Mouse (Mus musculus) forebrain, embryonic 13.5 days (tissue): ENCODE data around the gene Rab33a. TPM values are rescaled to one million over a fixed set of nuclear protein-coding genes. Genes with fewer than 3 reads are reported as not detected.

Experiments
- ATAC-seq: fragments of 200-750 bp; cut with Nextera tagmentation; 2 replicates; pipeline ENCODE4 v1.8.0; 2017
- H3K27ac ChIP-seq: fragments of 300-500 bp; sonication (generic); 2 replicates; pipeline ENCODE4 v1.5.1; 2015; ENCODE audit warnings: inconsistent platforms, mild to moderate bottlenecking, moderate library complexity
- H3K27me3 ChIP-seq: fragments of 300-500 bp; sonication (generic); 2 replicates; pipeline ENCODE4 v1.6.1; 2015; ENCODE audit warnings: mild to moderate bottlenecking, inconsistent platforms
- H3K36me3 ChIP-seq: fragments of 300-500 bp; sonication (generic); 2 replicates; pipeline ENCODE4 v1.6.1; 2015; ENCODE audit warnings: mild to moderate bottlenecking, inconsistent platforms; ENCODE audit not compliant: poor library complexity, severe bottlenecking
- H3K4me1 ChIP-seq: fragments of 300-500 bp; sonication (generic); 2 replicates; pipeline ENCODE4 v1.6.1; 2015; ENCODE audit warnings: inconsistent platforms
- H3K4me2 ChIP-seq: fragments of 300-500 bp; sonication (generic); 2 replicates; pipeline ENCODE4 v1.6.1; 2015; ENCODE audit warnings: inconsistent platforms, mild to moderate bottlenecking, moderate library complexity
- H3K4me3 ChIP-seq: fragments of 300-500 bp; sonication (generic); 2 replicates; pipeline ENCODE4 v1.5.1; 2015; ENCODE audit warnings: mild to moderate bottlenecking, inconsistent platforms
- H3K9ac ChIP-seq: fragments of 300-500 bp; sonication (generic); 2 replicates; pipeline ENCODE4 v1.6.1; 2015; ENCODE audit warnings: mild to moderate bottlenecking, inconsistent platforms
- H3K9me3 ChIP-seq: fragments of 300-500 bp; sonication (generic); replicated peaks from 2 replicates; pipeline ENCODE4 v1.6.1; 2016; ENCODE audit warnings: inconsistent platforms
- WGBS: fragments of 180-500 bp; shearing (Covaris S2); methylation state at CpG from one replicate; pipeline ENCODE4 v1.1.7; 2015; 5-methylcytosine and 5-hydroxymethylcytosine counted together
- polyA plus RNA-seq: library from polyadenylated mRNA; unstranded; fragments of >200 nt; fragmentation: Nextera tagmentation; extraction: Ambion mirVana; gene quantifications from 2 replicates; pipeline ENCODE4 v1.2.1, GENCODE M21; 2015

Rab33a gene
- 66.4 and 68.2 TPM in 2 replicates for polyA plus RNA-seq

DNA sequence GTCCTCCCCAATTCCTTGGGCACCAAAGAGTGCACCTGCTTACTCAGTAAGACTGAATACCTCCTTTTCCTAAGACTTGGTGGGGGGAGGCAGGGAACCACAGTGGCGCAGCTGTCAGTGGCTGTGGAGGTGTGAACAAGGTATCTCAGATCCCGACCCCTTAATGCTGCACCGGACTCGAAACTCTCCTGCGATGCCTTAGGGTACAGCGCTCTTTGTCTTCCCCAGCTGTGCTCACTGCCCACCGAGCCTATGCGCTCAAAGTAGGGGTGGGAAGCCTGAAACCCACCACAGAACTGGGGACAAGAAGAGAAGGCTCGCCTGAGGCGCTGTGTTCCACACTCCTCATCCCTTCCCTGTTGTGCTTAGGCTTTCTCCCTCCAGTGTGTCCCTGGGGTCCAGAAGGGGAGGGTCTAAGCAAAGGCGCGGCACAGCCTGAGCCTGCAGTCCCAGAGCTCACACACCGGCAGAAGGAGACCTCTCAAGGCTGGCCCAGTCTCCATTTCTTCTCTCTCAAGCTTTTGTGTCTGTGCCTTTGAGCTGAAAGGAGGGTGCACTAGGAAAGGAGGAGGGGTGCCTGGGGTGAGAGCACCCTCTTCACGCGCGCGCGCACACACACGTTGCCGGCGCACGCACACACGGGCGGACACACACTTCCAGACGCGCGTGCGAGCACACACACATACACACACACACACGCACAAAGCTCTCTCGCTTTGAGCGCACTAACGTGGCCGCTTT is at the start of gene Rab33a:
Gene Rab33a (plus strand): TSS at position 478 of the 741 bp plus-strand sequence.
- 20% methylated on average over 33 of the region's 33 CpGs for WGBS
- Histone ChIP-seq H3K4me1 (peaks cover 14% of the 10 kb centered on the region; the same call in 1 of the 2 replicates), H3K4me3 (peak within 1 kb of the TSS; percentile 51), H3K4me2 (peak within 1 kb of the TSS; percentile 68), H3K27ac (peak within 1 kb of the TSS; percentile 92), H3K9me3 (no peaks in the 10 kb centered on the region), H3K27me3 (no peaks in the 10 kb centered on the region), H3K36me3 (no peaks in the 10 kb centered on the region), H3K9ac (peak within 1 kb of the TSS; percentile 72)
- peak; percentile 75 for ATAC-seq

DNA sequence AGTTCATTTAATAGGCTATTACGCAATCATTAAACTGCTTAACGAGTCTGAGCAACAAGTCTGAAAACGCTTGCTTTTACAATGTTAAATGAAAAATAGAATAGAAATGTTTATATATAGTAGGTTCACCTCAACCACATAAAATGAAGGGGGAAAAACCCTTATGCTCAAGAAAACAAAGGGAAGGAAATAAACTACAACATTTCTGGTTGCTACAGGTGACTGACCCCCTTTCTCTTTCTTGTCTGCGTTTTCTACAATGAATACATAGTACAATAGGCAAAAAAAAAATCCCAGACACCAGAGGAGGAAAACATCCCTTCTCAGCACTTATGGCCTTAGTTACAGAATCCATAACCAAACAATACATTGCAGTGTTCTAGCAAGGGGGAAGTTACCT is 38.0 kb upstream of the Rab33a start:
- no peaks in the 10 kb centered on the region for H3K9me3 ChIP-seq
- H3K27ac ChIP-seq = no peak overlapping the region
- no peak overlapping the region for H3K4me3 ChIP-seq
- no peaks in the 10 kb centered on the region for H3K27me3 ChIP-seq
- peaks cover 69% of the 10 kb centered on the region for H3K36me3 ChIP-seq
- H3K4me2 ChIP-seq = no peak overlapping the region
- H3K9ac ChIP-seq = no peak overlapping the region
- H3K4me1 ChIP-seq = no peaks in the 10 kb centered on the region
- WGBS = 65% methylated on average over 4 of the region's 4 CpGs
- no peak for ATAC-seq

DNA sequence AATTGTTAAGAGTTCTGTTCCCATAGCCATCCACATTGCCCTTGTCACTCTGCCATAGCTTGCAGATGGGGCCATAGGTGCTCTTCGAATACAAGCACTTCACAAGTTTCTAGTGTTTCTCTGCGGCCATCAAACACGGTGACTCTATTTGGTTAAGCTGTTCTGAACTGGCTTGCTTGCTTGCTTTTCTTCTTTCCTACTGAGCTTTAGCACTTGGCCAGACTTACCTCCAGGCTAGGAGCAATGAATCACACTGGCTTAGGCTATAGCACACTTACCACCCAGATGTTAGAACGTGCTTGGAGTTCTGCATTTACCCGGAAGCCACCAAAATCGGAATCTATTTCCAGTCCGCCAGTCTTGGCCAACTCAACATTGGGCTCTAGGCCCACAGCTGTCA is 37.4 kb upstream of the Rab33a start:
- H3K36me3 ChIP-seq = peaks cover 64% of the 10 kb centered on the region
- no peak overlapping the region for H3K27ac ChIP-seq
- H3K9ac ChIP-seq = no peak overlapping the region
- WGBS = 91% methylated on average over 7 of the region's 7 CpGs
- no peaks in the 10 kb centered on the region for H3K4me1 ChIP-seq
- no peak for ATAC-seq
- H3K4me2 ChIP-seq = no peak overlapping the region
- H3K27me3 ChIP-seq = no peaks in the 10 kb centered on the region
- no peaks in the 10 kb centered on the region for H3K9me3 ChIP-seq
- no peak overlapping the region for H3K4me3 ChIP-seq

DNA sequence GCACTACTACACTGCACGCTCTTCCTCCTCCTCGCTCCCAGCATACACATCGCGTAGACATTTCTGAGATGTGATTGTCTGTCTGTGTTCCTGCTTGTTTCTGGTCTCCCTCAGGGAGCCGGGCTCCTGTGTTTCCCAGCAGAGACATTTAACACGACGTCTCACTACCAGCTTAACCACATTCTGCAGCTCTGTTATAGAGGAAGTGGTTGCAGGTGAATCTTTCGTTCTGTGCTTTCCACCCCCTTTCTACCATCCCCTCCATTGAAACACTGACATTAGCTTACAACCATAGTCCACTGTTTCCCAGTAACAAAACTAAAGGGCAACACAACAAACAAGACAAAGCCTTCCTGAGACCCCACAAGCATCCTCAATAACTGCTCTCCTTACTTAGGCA is 25.3 kb upstream of the Rab33a start:
- Histone ChIP-seq H3K9me3 (no peaks in the 10 kb centered on the region), H3K27me3 (no peaks in the 10 kb centered on the region), H3K27ac (no peak overlapping the region), H3K4me3 (no peak overlapping the region), H3K4me2 (no peak overlapping the region), H3K4me1 (no peaks in the 10 kb centered on the region), H3K9ac (no peak overlapping the region), H3K36me3 (peaks cover 39% of the 10 kb centered on the region)
- ATAC-seq = no peak
- WGBS = 95% methylated on average over 8 of the region's 8 CpGs

DNA sequence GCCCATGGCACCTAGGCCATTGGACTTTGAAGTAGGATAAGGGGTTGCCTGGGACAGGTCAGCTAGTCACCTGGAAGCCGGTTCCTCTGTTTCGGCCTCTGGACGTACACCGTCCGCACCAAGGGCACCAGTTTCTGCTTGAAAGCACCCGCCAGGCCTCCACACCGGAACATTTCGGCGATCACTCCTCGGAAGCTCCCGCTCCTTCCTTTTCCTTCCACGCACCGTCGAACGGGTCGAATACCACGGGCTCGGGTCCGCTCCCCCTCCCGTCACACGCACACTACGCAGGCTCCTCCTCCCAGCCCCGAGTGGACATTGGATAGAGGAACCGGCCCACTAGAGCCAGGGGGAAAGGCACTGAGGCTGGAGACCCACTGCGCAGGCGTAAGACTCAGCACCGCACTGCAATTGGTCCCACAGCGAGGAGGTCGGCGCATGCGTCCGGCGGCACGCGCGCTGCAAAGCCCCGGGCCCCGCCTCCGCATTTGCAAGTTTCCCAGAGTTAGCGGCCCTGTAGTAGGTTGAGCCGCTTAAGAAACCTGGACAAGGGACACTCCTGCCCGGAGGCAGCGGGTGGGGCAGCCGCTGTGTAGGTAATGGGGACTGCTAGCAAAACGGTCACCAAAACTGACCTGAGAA is 5.8 kb upstream of the Rab33a start, which contains the start of gene Aifm1:
Gene Aifm1 (minus strand): TSS at position 398 of the 642 bp plus-strand sequence.
- Histone ChIP-seq H3K9me3 (no peaks in the 10 kb centered on the region), H3K9ac (peak within 1 kb of the TSS; percentile 69), H3K4me1 (peaks cover 12% of the 10 kb centered on the region), H3K4me3 (peak within 1 kb of the TSS; percentile 53), H3K4me2 (peak within 1 kb of the TSS; percentile 64), H3K27ac (no peak within 1 kb of the TSS), H3K36me3 (no peaks in the 10 kb centered on the region), H3K27me3 (no peaks in the 10 kb centered on the region)
- peak; percentile 97 for ATAC-seq
- WGBS = 23% methylated on average over 44 of the region's 45 CpGs

DNA sequence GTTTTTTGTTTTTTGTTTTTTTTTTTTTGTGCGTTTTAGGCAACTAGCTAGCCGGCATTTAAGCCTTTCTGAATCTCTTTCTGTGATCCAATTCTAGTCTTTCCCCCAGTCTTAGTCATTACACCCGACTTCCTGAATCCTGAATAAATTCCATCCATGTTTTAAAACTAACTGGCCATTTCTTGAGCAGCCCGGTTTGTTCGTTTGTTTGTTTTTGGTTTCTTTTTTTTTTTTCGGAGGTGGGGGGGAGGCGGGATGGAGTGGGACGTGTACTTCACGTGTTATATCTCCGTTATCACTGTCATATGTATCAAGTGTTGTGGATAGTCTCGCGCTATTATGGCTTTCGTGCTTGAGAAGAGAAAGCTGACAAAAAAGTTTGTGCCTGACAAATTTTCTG is 5.3 kb upstream of the Rab33a start:
- H3K4me1 ChIP-seq = peaks cover 12% of the 10 kb centered on the region
- no peak overlapping the region for H3K9ac ChIP-seq
- H3K4me3 ChIP-seq = peak overlapping the region; percentile 53
- peak overlapping the region; percentile 64 for H3K4me2 ChIP-seq
- no peaks in the 10 kb centered on the region for H3K27me3 ChIP-seq
- no peak overlapping the region for H3K27ac ChIP-seq
- no peaks in the 10 kb centered on the region for H3K9me3 ChIP-seq
- ATAC-seq = no peak
- WGBS = 21% methylated on average over 13 of the region's 13 CpGs
- no peaks in the 10 kb centered on the region for H3K36me3 ChIP-seq

DNA sequence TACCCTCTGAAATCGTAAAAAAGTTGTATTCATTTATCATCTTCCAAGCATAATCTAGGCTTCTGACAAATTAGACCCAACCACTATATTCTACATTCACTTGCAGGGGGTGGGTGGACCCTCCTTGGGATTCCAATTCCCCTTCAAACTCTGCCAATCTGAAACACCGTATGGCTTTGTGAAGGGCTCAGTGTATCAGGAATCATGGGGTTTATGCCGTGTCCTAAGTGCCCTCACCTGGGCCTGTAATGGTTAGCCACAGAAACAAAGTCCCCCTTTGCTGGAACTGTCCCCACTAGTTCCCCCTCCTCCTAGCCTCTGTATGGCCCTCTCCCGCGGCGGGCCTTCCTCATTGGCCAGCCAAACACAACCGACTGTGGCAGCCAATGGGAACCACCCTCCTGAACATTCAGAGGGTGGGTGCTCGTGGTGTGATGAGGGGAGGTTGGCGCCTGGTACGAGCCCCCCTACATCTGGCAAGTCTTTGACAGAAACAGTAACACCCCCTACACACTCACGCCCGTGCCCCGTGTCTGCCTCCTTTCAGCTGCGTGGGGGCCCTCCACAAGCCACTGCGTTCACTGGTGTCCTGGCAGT is 776 bp upstream of the Rab33a start:
- peak; percentile 97 for ATAC-seq
- peak overlapping the region; percentile 68 for H3K4me2 ChIP-seq

DNA sequence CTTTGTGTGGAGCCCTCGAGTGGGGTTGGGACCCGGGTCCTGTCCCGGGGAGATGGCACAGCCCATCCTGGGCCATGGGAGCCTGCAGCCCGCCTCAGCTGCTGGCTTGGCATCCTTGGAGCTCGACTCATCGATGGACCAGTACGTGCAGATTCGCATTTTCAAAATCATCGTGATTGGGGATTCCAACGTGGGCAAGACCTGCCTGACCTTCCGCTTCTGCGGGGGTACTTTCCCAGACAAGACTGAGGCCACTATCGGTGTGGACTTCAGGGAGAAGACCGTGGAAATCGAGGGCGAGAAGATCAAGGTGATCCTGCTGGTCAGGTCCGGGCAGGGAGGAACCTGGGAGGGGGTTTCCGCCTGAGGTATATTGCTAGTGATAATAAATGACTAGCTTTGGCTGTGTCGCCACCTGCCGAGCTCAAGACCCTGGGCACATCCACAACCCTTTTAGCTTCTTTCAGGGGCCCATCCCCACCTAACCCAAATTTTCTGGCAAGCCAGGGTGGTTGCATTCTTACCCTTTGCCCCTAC is 532 bp downstream of the Rab33a start:
- no peaks in the 10 kb centered on the region for H3K27me3 ChIP-seq
- H3K36me3 ChIP-seq = no peaks in the 10 kb centered on the region
- H3K4me1 ChIP-seq = peaks cover 14% of the 10 kb centered on the region; the same call in 1 of the 2 replicates
- peak overlapping the region; percentile 51 for H3K4me3 ChIP-seq
- no peaks in the 10 kb centered on the region for H3K9me3 ChIP-seq
- peak overlapping the region; percentile 68 for H3K4me2 ChIP-seq
- WGBS = 20% methylated on average over 20 of the region's 20 CpGs
- H3K9ac ChIP-seq = peak overlapping the region; percentile 72
- peak overlapping the region; percentile 92 for H3K27ac ChIP-seq
- ATAC-seq = no peak; the same call in 1 of the 2 replicates

More for the DNA sequence above, 776 bp upstream of the Rab33a start:
- H3K27ac ChIP-seq = peak overlapping the region; percentile 92
- WGBS = 30% methylated on average over 15 of the region's 15 CpGs
- H3K4me1 ChIP-seq = peaks cover 10% of the 10 kb centered on the region; the same call in 1 of the 2 replicates
- H3K4me3 ChIP-seq = peak overlapping the region; percentile 51
- H3K36me3 ChIP-seq = no peaks in the 10 kb centered on the region
- H3K27me3 ChIP-seq = no peaks in the 10 kb centered on the region
- H3K9me3 ChIP-seq = no peaks in the 10 kb centered on the region
- peak overlapping the region; percentile 72 for H3K9ac ChIP-seq

DNA sequence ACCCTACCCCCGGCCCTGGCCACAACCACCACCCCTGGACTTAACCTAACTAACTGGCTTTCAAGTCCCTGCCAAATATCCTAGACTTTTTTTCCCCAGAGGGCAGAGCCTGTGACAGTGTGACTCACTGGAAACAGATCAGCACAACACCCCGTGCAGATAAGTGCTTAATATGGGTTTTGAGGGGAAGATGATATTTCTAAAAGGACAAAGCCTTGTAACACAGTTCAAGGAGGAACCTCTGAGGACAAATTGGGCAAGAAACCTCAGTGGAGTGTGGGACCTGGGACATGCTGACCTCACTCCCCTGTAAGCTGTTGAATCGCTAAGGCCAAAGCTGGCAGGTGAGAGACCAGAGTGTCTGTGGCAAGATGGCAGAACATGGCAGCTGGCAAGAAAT is 2.6 kb downstream of the Rab33a start:
- no peak for ATAC-seq
- Histone ChIP-seq H3K4me3 (peak overlapping the region; percentile 51; the same call in 1 of the 2 replicates), H3K36me3 (no peaks in the 10 kb centered on the region), H3K4me2 (peak overlapping the region; percentile 68), H3K4me1 (peaks cover 14% of the 10 kb centered on the region; the same call in 1 of the 2 replicates), H3K27ac (no peak overlapping the region), H3K9me3 (no peaks in the 10 kb centered on the region), H3K9ac (no peak overlapping the region), H3K27me3 (no peaks in the 10 kb centered on the region)
- 76% methylated on average over 3 of the region's 3 CpGs for WGBS

DNA sequence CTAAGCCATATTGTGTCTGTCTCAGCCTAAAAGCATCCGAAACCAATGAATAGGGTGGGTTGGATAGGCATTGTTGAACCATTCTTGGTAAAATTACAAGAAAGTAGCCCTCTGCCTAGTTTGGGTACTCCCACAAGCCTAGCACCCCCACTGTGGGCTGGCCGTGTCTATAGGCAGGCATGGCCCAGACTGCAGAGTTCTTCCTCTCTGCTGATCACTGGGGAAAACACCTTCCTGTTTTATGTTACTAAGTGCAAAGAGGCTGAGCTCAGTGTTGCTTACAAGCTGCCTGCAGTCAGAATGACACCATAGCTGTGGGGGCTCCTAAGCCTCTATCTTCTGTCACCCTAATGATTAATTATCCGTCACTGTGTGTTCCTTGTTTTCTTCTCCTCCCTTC is 4.4 kb downstream of the Rab33a start:
- no peak overlapping the region for H3K9ac ChIP-seq
- H3K9me3 ChIP-seq = no peaks in the 10 kb centered on the region
- WGBS = 56% methylated on average over 3 of the region's 3 CpGs
- H3K4me3 ChIP-seq = no peak overlapping the region
- peak overlapping the region; percentile 39 for H3K4me2 ChIP-seq
- no peak overlapping the region for H3K27ac ChIP-seq
- H3K36me3 ChIP-seq = no peaks in the 10 kb centered on the region
- no peak for ATAC-seq
- peaks cover 14% of the 10 kb centered on the region; the same call in 1 of the 2 replicates for H3K4me1 ChIP-seq
- no peaks in the 10 kb centered on the region for H3K27me3 ChIP-seq

DNA sequence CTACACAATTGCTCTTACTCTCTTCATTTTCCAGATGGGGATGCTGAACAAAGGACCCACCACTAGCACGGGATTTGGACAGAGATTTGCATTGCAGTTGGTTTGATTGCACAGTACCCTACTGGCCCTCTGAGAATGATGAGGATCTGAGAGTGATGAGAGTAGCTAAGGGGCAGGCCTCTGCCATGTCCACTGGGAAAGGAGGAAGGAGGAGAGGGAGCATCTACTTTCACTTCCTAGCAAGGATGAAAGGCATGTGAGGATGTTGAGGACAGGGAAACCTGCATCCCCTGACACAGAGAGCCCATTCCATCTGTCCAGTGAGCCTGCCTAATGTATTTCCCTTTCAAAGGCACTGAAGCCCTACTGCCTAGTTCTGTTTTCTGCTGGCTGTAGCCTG is 6.2 kb downstream of the Rab33a start:
- Histone ChIP-seq H3K27ac (no peak overlapping the region), H3K36me3 (no peaks in the 10 kb centered on the region), H3K27me3 (no peaks in the 10 kb centered on the region), H3K4me3 (no peak overlapping the region), H3K9ac (no peak overlapping the region), H3K4me2 (no peak overlapping the region), H3K9me3 (no peaks in the 10 kb centered on the region), H3K4me1 (peaks cover 14% of the 10 kb centered on the region; the same call in 1 of the 2 replicates)
- no peak for ATAC-seq
- 70% methylated on average over 1 of the region's 1 CpGs for WGBS

DNA sequence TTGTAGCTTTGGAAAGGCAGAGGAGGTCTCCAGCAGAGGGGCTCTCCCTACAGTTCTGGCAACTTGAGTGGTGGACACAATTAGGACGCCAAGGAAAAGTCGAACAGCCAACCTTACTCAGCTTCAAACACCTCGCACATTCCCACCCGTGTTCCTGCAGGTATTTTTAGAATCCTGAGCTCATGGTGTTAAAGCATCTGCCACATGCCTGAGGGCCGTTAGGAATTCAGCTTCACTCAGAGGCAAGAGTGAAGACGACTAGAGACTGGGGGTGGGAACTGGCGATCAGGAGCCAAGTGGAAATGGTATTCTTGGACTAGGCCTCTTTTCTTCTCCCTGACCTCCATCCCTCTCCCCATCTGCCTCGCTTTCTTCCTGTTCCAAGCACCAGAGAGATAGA is 6.8 kb downstream of the Rab33a start:
- no peaks in the 10 kb centered on the region for H3K36me3 ChIP-seq
- no peak overlapping the region for H3K9ac ChIP-seq
- H3K4me2 ChIP-seq = no peak overlapping the region
- no peaks in the 10 kb centered on the region for H3K27me3 ChIP-seq
- peaks cover 14% of the 10 kb centered on the region; the same call in 1 of the 2 replicates for H3K4me1 ChIP-seq
- no peak overlapping the region for H3K27ac ChIP-seq
- no peaks in the 10 kb centered on the region for H3K9me3 ChIP-seq
- 70% methylated on average over 8 of the region's 8 CpGs for WGBS
- H3K4me3 ChIP-seq = no peak overlapping the region
- no peak for ATAC-seq
